Mouse (Mus musculus): Measurements from ENCODE around the gene Arntl2. TPM values are rescaled to one million over a fixed set of nuclear protein-coding genes. Genes with fewer than 3 reads are reported as not detected.
"Not testable (repeated sequence)": the region's sequence is repeated elsewhere in the genome, so short reads cannot be mapped to it uniquely, and the experiment has no call there.

Gene Arntl2
- polyA plus RNA-seq, 1 experiment from 2014 or later, result 1.4 TPM

DNA sequence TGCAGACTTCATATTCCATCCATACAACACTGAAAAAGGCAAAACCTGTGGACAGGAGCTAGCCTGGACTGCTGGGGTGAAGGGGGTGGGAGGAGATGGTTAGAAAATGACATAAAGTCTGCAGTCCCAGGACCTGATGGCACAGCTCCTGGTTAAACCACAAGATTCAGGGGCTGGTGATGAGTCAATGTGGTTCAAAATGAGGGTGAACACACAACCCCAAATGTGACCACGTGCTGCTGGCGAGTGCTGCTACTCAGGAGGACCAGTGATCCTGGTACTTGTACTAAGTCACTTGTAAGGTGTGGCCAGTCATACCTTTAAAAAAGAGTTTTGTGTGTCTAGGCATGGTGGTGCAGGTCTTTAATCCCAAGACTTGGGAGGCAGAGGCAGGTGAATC is 67.3 kb downstream of the Arntl2 start:
- H3K4me2 ChIP-seq, result no peak overlapping the region
- no peaks in the 10 kb centered on the region for H3K27me3 ChIP-seq
- no peak overlapping the region for H3K4me3 ChIP-seq (replicated peaks)
- no peaks in the 10 kb centered on the region for H3K4me1 ChIP-seq
- no peak for ATAC-seq (ENCODE audit: low FRiP score)
- H3K27ac ChIP-seq, result no peak overlapping the region
- no peaks in the 10 kb centered on the region for H3K9me3 ChIP-seq
- 94% methylated on average over 2 of the region's 2 CpGs for whole genome bisulfite sequencing
- H3K9ac ChIP-seq, result no peak overlapping the region
- H3K36me3 ChIP-seq (replicated peaks), result no peaks in the 10 kb centered on the region

DNA sequence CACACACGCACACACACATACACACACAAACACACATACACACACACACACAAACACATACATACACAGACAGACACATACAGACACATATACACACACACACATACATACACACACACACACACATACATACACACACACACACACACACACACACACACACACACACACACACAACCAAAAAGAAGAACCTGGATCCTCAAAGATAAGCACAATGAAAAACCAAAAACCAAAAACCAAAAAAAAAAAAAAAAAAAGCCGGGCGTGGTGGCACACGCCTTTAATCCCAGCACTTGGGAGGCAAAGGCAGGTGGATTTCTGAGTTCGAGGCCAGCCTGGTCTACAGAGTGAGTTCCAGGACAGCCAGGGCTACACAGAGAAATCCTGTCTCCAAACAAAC is 68.5 kb downstream of the Arntl2 start:
- H3K36me3 ChIP-seq (replicated peaks); H3K9ac ChIP-seq; H3K27me3 ChIP-seq; H3K27ac ChIP-seq; H3K4me2 ChIP-seq; H3K4me3 ChIP-seq (replicated peaks); ATAC-seq (ENCODE audit: low FRiP score); H3K4me1 ChIP-seq; H3K9me3 ChIP-seq: not testable (repeated sequence)
- WGBS, result 93% methylated on average over 3 of the region's 5 CpGs

DNA sequence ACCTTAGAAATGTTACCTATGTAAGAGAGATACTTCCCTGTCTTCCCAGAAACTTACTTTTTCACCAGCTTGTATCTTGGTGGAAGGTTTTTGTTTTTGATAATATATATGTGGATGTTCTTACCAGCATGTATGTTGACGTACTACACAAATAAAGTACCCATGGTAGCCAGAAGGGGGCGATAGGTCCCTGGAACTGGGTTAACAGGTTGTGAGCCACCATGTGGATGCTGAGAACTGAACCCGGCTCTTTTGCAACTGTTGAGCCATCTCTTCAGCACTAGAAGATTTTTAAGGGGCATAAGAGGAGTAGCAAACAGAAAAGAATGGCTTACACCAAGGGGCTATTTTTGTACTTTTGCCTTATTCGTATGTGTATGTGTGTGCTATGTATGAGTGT is 69.8 kb downstream of the Arntl2 start:
- 81% methylated on average over 4 of the region's 4 CpGs for WGBS
- no peaks in the 10 kb centered on the region for H3K9me3 ChIP-seq
- no peak overlapping the region for H3K27ac ChIP-seq
- H3K27me3 ChIP-seq, result no peaks in the 10 kb centered on the region
- no peak overlapping the region for H3K4me3 ChIP-seq (replicated peaks)
- H3K4me1 ChIP-seq, result no peaks in the 10 kb centered on the region
- no peak overlapping the region for H3K4me2 ChIP-seq
- H3K9ac ChIP-seq, result no peak overlapping the region
- ATAC-seq (ENCODE audit: low FRiP score), result no peak
- H3K36me3 ChIP-seq (replicated peaks), result no peaks in the 10 kb centered on the region

DNA sequence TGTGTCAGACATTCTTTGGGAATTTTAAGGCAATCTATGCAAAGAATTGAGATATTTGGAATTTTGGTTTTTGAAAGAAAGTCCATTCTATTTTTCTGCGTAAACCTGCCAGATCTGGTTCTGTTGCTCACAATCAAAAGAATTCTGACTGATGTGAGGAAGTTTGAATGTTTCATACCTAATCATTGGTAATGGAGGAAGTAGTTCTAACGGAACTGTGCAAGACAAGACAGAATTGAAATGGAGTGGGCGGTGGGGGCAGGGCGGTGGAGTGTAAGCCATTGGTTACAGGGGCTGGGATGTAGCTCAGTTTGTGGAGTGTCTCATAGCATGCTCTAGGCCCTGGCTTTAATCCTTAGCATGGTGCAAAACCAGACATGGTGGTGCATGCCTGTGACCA is 76.1 kb downstream of the Arntl2 start:
- no peaks in the 10 kb centered on the region for H3K4me1 ChIP-seq
- no peak for ATAC-seq (ENCODE audit: low FRiP score)

DNA sequence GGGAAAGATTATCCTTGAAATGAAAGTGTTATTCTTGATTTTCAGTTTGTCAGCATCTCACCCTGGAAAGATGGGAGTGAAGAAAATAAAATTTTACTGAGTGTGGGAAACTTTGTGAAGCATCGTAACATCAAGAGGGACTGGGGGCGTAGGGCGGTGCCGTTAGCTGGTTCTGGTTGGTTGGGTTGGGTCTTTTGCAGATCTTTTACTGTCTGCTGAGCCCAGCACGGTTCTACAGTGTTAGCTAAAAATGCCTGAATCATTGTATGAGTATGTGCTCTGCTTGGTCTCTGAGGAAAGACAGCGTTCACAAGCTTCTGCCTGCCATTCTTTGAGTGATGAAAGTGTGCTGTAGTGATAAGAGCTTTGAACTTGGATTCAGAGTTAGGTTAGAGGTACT is 78.6 kb downstream of the Arntl2 start:
- Histone ChIP-seq H3K9me3 (peaks cover 6% of the 10 kb centered on the region), H3K4me3 (replicated peaks) (no peak overlapping the region), H3K36me3 (replicated peaks) (no peaks in the 10 kb centered on the region), H3K4me2 (no peak overlapping the region), H3K27me3 (peaks cover 4% of the 10 kb centered on the region; the same call in 1 of the 2 replicates), H3K4me1 (peaks cover 3% of the 10 kb centered on the region; the same call in 1 of the 2 replicates), H3K27ac (no peak overlapping the region), H3K9ac (no peak overlapping the region)
- 80% methylated on average over 6 of the region's 6 CpGs for WGBS
- ATAC-seq (ENCODE audit: low FRiP score), result no peak

More for the DNA sequence above, 76.1 kb downstream of the Arntl2 start:
- Histone ChIP-seq H3K27me3 (peaks cover 4% of the 10 kb centered on the region; the same call in 1 of the 2 replicates), H3K9me3 (peaks cover 3% of the 10 kb centered on the region), H3K9ac (no peak overlapping the region), H3K27ac (no peak overlapping the region), H3K4me2 (no peak overlapping the region), H3K36me3 (replicated peaks) (no peaks in the 10 kb centered on the region), H3K4me3 (replicated peaks) (no peak overlapping the region)
- WGBS, result 93% methylated on average over 4 of the region's 4 CpGs

DNA sequence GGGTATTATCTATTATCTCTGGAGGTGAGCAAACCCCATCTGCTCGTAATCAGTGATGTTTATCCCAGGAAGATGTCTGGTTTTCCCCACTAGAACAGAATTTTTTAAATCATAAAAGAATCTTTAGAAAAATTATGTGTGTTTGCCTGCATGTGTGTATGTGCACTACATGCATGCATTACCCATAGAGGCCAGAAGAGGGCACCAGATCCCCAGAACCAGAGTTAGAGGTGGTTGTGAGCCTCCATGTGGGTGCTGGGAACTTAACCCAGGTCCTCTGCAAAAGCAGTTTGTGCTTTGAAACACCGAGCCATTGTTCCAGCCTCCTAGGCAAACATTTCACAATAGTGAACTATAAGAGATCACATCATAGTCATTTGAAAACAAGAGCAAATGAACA is 81.0 kb downstream of the Arntl2 start:
- no peak overlapping the region for H3K4me2 ChIP-seq
- 88% methylated on average over 2 of the region's 2 CpGs for WGBS
- peaks cover 6% of the 10 kb centered on the region for H3K9me3 ChIP-seq
- H3K27me3 ChIP-seq, result peaks cover 4% of the 10 kb centered on the region; the same call in 1 of the 2 replicates
- no peak overlapping the region for H3K4me3 ChIP-seq (replicated peaks)
- peaks cover 3% of the 10 kb centered on the region; the same call in 1 of the 2 replicates for H3K4me1 ChIP-seq
- ATAC-seq (ENCODE audit: low FRiP score), result no peak
- no peak overlapping the region for H3K27ac ChIP-seq
- no peaks in the 10 kb centered on the region for H3K36me3 ChIP-seq (replicated peaks)
- no peak overlapping the region for H3K9ac ChIP-seq

DNA sequence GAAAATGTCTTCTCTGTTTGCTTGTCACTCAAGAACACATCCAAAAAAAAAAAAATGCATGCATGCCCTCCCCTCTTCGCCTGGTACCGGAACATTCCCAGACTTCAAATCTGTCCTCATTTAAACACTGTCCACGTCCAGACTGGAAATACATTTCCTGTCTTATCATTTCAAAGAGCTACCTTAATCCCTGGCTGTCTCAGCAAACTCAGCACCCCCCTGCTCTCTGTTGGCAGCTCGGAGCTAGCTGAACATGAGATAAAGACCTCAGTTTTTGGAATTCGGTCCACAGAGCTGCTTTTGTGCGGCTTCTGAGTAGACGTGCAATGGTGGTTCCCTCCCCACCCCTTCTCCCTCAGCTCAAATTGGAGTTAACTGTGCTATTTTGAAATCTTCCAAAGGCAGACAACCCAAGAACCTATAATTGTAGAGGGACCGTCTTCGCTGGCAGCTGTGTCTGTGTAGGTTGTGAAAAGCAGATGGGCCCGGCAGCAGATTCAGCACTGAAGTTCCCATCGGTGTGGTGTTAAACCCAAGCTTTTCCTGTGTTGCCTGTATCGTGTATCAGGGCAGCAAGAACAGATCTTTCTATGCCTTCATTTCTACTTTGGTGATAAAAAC is 81.7 kb downstream of the Arntl2 start:
- Histone ChIP-seq H3K4me3 (replicated peaks) (no peak overlapping the region), H3K9ac (no peak overlapping the region), H3K9me3 (peaks cover 6% of the 10 kb centered on the region), H3K4me2 (no peak overlapping the region), H3K27ac (no peak overlapping the region), H3K4me1 (peaks cover 3% of the 10 kb centered on the region; the same call in 1 of the 2 replicates), H3K36me3 (replicated peaks) (no peaks in the 10 kb centered on the region), H3K27me3 (peaks cover 4% of the 10 kb centered on the region; the same call in 1 of the 2 replicates)
- WGBS, result 94% methylated on average over 12 of the region's 12 CpGs
- no peak for ATAC-seq (ENCODE audit: low FRiP score)

DNA sequence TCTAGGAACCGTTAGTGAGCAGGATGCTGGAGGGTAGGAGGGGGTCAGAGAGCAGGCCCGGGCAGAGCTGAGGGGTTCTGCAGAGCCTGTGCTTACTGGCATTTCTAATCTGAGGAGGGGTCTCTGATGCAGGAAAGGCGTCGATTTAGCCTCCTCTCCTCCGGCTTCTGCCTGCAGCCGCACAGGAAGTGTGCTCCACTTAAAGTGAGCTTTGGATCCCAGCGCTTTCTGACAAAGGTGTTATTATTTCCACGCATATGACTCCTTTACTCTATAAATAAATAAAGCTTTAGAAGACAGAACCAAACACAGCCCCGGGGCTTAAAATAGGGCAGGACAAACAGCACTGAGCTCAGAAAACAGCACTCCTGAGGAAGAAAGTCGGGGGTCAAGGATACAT is 83.1 kb downstream of the Arntl2 start:
- 21% methylated on average over 10 of the region's 10 CpGs for WGBS
- H3K4me2 ChIP-seq, result no peak overlapping the region
- no peak overlapping the region for H3K9ac ChIP-seq
- H3K9me3 ChIP-seq, result peaks cover 6% of the 10 kb centered on the region
- no peak overlapping the region for H3K4me3 ChIP-seq (replicated peaks)
- no peak overlapping the region for H3K27ac ChIP-seq
- no peak for ATAC-seq (ENCODE audit: low FRiP score)
- peaks cover 3% of the 10 kb centered on the region; the same call in 1 of the 2 replicates for H3K4me1 ChIP-seq
- H3K36me3 ChIP-seq (replicated peaks), result no peaks in the 10 kb centered on the region
- H3K27me3 ChIP-seq, result no peaks in the 10 kb centered on the region

DNA sequence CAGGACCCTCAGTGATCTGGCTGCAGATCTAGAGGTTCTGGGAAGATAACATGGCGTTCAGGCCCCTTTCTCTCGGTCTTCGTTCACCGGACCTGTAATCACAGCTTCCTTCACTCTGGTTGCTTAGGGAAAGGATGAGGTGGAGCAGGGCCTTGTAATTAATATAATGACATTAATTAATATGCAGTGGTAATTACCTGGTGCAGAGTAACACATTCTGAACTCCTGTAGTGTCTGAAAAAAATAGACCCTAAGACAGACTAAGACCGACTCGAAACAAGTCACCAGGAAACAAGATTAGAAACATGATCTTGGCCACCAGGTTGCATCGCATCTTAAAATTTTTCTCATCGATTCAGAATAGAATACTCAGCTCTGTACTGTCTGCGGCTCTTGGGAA is 84.0 kb downstream of the Arntl2 start:
- Histone ChIP-seq H3K9ac (no peak overlapping the region), H3K27ac (no peak overlapping the region), H3K27me3 (no peaks in the 10 kb centered on the region), H3K4me1 (peaks cover 3% of the 10 kb centered on the region; the same call in 1 of the 2 replicates), H3K4me2 (no peak overlapping the region), H3K4me3 (replicated peaks) (no peak overlapping the region), H3K36me3 (replicated peaks) (no peaks in the 10 kb centered on the region), H3K9me3 (peaks cover 6% of the 10 kb centered on the region)
- WGBS, result 63% methylated on average over 9 of the region's 9 CpGs
- ATAC-seq (ENCODE audit: low FRiP score), result peak; percentile 63; the same call in 1 of the 2 replicates

DNA sequence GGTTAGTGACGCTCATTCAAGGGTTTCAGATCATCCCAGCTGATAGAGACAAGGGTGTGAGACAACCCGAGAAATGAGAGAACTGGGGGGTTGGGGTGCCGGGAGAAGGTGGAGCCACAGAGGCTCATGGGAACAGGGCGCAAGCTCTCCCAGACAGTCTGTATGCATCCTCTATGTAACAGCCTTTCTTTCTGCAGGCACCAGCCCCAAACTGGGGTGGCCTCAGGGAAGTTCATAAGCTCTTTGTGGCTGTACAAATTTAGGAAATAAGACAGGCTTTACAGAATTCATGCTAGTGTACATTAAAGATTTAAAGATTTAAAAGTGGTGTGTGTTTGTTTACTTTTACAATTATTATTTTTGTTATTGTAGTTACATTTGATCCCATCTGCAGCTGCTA is 84.4 kb downstream of the Arntl2 start:
- Histone ChIP-seq H3K4me1 (peaks cover 3% of the 10 kb centered on the region; the same call in 1 of the 2 replicates), H3K36me3 (replicated peaks) (no peaks in the 10 kb centered on the region), H3K27me3 (no peaks in the 10 kb centered on the region), H3K27ac (no peak overlapping the region), H3K9me3 (peaks cover 6% of the 10 kb centered on the region), H3K9ac (no peak overlapping the region), H3K4me2 (no peak overlapping the region), H3K4me3 (replicated peaks) (no peak overlapping the region)
- WGBS, result 76% methylated on average over 4 of the region's 4 CpGs
- peak; percentile 44; the same call in 1 of the 2 replicates for ATAC-seq (ENCODE audit: low FRiP score)

DNA sequence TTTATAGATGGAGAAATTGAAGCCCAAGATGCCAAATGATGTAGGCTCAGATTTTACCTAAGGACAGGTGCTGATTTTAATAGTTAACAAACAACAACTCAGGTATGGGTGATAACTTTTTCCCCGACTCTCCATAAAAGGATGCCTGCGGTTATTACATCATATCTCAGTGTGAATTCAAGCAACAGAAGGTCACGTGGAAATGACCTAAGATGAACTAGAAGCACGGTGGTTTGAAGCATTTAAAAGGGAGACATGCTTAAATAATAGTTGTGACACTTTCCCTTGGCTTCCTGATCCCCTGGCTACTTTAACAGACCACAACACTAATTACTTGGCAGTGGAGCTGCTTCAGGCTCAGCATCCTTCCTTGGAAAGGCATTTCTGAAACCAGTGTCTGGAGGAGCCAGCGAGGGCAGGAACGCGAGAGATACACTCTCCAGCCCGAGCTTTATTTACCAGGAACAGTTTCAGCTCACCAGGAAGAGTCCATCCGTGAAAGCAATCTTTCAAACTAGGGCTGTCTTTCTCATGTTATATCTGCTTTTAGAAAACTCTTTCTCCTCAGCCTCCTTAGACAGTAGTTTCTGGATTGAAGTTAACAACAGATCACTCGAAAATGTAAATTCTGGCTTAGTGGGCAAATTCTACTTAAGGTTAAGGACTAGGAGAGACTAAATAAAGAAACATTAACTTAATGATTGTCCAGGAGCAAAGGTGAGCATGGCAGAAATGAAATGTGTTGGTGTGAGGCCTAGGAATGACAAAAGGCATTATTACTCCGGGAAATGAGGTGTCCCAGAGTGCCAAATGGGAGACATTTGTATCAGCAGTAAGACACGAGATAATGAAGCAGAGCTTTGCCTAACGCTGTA is 86.3 kb downstream of the Arntl2 start:
- no peak overlapping the region for H3K4me2 ChIP-seq
- H3K36me3 ChIP-seq (replicated peaks), result no peaks in the 10 kb centered on the region
- H3K27ac ChIP-seq, result no peak overlapping the region
- ATAC-seq (ENCODE audit: low FRiP score), result no peak
- H3K4me1 ChIP-seq, result peaks cover 3% of the 10 kb centered on the region; the same call in 1 of the 2 replicates
- no peak overlapping the region for H3K9ac ChIP-seq
- H3K4me3 ChIP-seq (replicated peaks), result no peak overlapping the region
- no peaks in the 10 kb centered on the region for H3K27me3 ChIP-seq
- H3K9me3 ChIP-seq, result peaks cover under 1% of the 10 kb centered on the region; the same call in 1 of the 2 replicates
- 65% methylated on average over 13 of the region's 13 CpGs for WGBS

Data from forebrain, embryonic 12.5 days (tissue).